8 mouse cellular contexts compared by ENCODE assay signal in the genomic region with DNA sequence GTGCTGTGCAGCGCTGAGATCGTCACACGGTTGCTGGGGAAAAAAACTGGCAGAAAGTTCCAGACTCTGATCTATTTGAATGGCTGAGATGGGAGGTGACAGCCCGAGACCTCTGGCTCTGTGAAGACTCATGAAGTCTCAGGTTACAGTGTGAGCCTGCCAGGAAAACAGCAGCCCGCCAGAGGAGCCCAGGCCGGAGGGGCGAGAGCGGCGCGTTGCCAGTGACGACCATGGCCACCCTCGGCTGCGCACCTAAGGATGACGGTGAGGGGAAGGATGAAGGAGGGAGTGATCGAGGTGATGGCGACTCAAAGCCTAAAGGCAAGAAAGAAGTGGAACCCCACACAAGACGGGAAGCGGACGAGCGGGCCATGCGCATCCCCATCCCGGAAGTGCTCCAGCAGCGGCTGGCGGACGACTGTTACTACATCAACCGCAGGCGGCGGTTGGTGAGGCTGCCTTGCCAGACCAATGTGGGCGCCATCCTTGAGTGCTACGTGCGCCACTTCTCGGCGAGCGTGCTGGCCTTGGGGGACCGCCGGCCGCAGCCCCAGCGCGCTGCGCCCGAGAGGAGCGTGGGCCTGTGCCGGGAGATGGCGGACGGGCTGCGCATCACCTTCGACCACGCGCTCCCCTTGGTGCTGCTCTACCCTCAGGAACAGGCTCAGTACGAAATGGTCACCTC. TPM values are rescaled to one million over a fixed set of nuclear protein-coding genes. Genes with fewer than 3 reads are reported as not detected.
DNase-seq lines count a peak whose midpoint lies in the region; ATAC-seq and TF ChIP-seq lines count a peak whose summit lies in the region.

No protein-coding gene starts in this region.

- peak overlapping the region; percentile 69 for H3K9ac ChIP-seq in neural tube, embryonic 14.5 days (replicated peaks; ENCODE audit: low read depth, low read length)

- no peaks in the 10 kb centered on the region for H3K27me3 ChIP-seq in neural tube, embryonic 14.5 days (ENCODE audit: control insufficient read depth, insufficient read depth, low read length)
- no peaks in the 10 kb centered on the region for H3K27me3 ChIP-seq in testis, adult 2 months (ENCODE audit: control insufficient read depth, insufficient read depth, low read length)

- peak; percentile 44 to 65 for DNase-seq in CD8-positive naive resting alpha-beta T cell, adult 2 months (ENCODE audit: low read depth in 2 of 2, low spot score in 2 of 2)
- DNase-seq in cerebellum, adult 8-10 months = peak; percentile 73
- DNase-seq in layer of hippocampus, adult 8-10 months (ENCODE audit: low spot score in 2 of 2) = peak; percentile 62 to 77
- peak; percentile 51 for DNase-seq in lung, adult 2 months

- H3K9me3 ChIP-seq in neural tube, embryonic 14.5 days (ENCODE audit: control insufficient read depth, low read length) = no peaks in the 10 kb centered on the region

- no peak for TF ChIP-seq CTCF in lung, adult 2 months (IDR thresholded peaks at IDR 0.05; ENCODE audit: insufficient read depth, low read length)
- no peak for TF ChIP-seq CTCF in testis, adult 2 months (IDR thresholded peaks at IDR 0.05; ENCODE audit: control insufficient read depth, insufficient read depth, insufficient replicate concordance, low read depth, low read length)

- H3K4me2 ChIP-seq in neural tube, embryonic 14.5 days (ENCODE audit: low read depth, low read length) = peak overlapping the region; percentile 88

- TF ChIP-seq POLR2A in lung, adult 2 months (IDR thresholded peaks at IDR 0.05; ENCODE audit: borderline replicate concordance, extremely low read depth, low read depth, low read length) = no peak
- TF ChIP-seq POLR2A in testis, adult 2 months (IDR thresholded peaks at IDR 0.05; ENCODE audit: control insufficient read depth, low read depth, low read length) = peak; percentile 45; the same call in 1 of the 2 replicates

- peak overlapping the region; percentile 83 for H3K27ac ChIP-seq in neural tube, embryonic 14.5 days (ENCODE audit: low read depth, low read length)
- peak overlapping the region; percentile 97 for H3K27ac ChIP-seq in testis, adult 2 months (ENCODE audit: control insufficient read depth, insufficient read depth, low read depth, low read length)

- no peaks in the 10 kb centered on the region for H3K36me3 ChIP-seq in neural tube, embryonic 14.5 days (ENCODE audit: control insufficient read depth, insufficient read depth, low read length)
- no peaks in the 10 kb centered on the region for H3K36me3 ChIP-seq in testis, adult 2 months (ENCODE audit: control insufficient read depth, insufficient read depth, low read length)

- peak overlapping the region; percentile 79 for H3K4me3 ChIP-seq in lung, adult 2 months (replicated peaks; ENCODE audit: extremely low read depth, low read depth, low read length)
- H3K4me3 ChIP-seq in neural tube, embryonic 14.5 days (ENCODE audit: low read depth, low read length) = peak overlapping the region; percentile 53
- H3K4me3 ChIP-seq in testis, adult 2 months (ENCODE audit: control insufficient read depth, low read depth, low read length) = peak overlapping the region; percentile 95

- 24% methylated on average over 50 of the region's 50 CpGs for WGBS in lung, adult 2 months
- WGBS in neural tube, embryonic 14.5 days = under 1% methylated on average over 50 of the region's 50 CpGs

- peaks cover 3% of the 10 kb centered on the region; the same call in 1 of the 2 replicates for H3K4me1 ChIP-seq in lung, adult 2 months (ENCODE audit: control insufficient read depth, insufficient read depth, low read length)
- peaks cover 4% of the 10 kb centered on the region; the same call in 1 of the 2 replicates for H3K4me1 ChIP-seq in neural tube, embryonic 14.5 days (ENCODE audit: control insufficient read depth, insufficient read depth, low read length)
- peaks cover 3% of the 10 kb centered on the region for H3K4me1 ChIP-seq in testis, adult 2 months (ENCODE audit: control insufficient read depth, insufficient read depth, low read length)

- ATAC-seq in frontal cortex, adult (ENCODE audit: low TSS enrichment) = peak; percentile 87
- peak; percentile 97 to 99 for ATAC-seq in hematopoietic stem cell, adult 5-6 weeks (replicated peaks in 1 of 2; ENCODE audit: insufficient read depth in 1 of 2, low FRiP score in 2 of 2, low TSS enrichment in 1 of 2, low read depth in 1 of 2, poor library complexity in 2 of 2, severe bottlenecking in 2 of 2)
- ATAC-seq in neural tube, embryonic 14.5 days (ENCODE audit: low read depth) = peak; percentile 94

RNA-seq across cellular contexts. Expression of gene Msl3l2, which starts 8.4 kb away (rescaled TPM):
- total RNA-seq in hematopoietic stem cell, adult 5-6 weeks (2017) = 19.3 and 22.5 TPM in 2 replicates
- 10 to 100 TPM in 3 of 4 experiments, 1 to 10 TPM in 1; 9.0 to 17.4 (median 16.4) TPM for total RNA-seq in layer of hippocampus, adult 8-10 months (2022)
- 16.9 and 19.5 TPM in 2 replicates for polyA plus RNA-seq in lung, adult 2 months (2012; rRNA removed)
- polyA plus RNA-seq in neural tube, embryonic 14.5 days (2014; fragmentation: Nextera tagmentation; extraction: Ambion mirVana) = 10.7 and 10.9 TPM in 2 replicates
- polyA plus RNA-seq in testis, adult 2 months (2012; rRNA removed) = 71.3 and 76.1 TPM in 2 replicates

Comparison
In these comparisons a context has a peak if more than half of its experiments do, and no peak if none do; other contexts are left out.
1. Peak in every context shown above with its lines: DNase-seq, ATAC-seq, H3K4me3 ChIP-seq and H3K27ac ChIP-seq.